Mouse (Mus musculus) adrenal gland, postnatal 36 days (tissue): Measurements from ENCODE around the gene Rxrb. TPM values are rescaled to one million over a fixed set of nuclear protein-coding genes. Genes with fewer than 3 reads are reported as not detected.
"Not testable (repeated sequence)": the region's sequence is repeated elsewhere in the genome, so short reads cannot be mapped to it uniquely, and the experiment has no call there.

Experiments used
- DNase-seq, 2 experiments: peaks; one replicate each; pipeline ENCODE4 v3.0.0; 2021; ENCODE audit warnings: mixed read lengths in 1 of 2
- long read RNA-seq, 2 experiments: library from polyadenylated mRNA; stranded (forward); transcript quantifications; one replicate each; pipeline ENCODE4 v2.0.0; 2021; ENCODE audit warnings: borderline sequencing depth in 2 of 2
- total RNA-seq, 2 experiments: library from RNA; stranded (reverse); gene quantifications; 2 replicates each; pipeline ENCODE4 v1.2.3; 2021

Rxrb gene
- total RNA-seq = 10 to 100 TPM; 53.5 to 55.7 TPM
- long read RNA-seq, experiment 1, transcript Rxrb-207 (10 exons, 2,577 nt) = major isoform, 50 of 150 reads
- long read RNA-seq, experiment 1, transcript Rxrb-203 (10 exons, 2,502 nt) = minor isoform, 12 of 150 reads
- long read RNA-seq, experiment 1, transcript Rxrb-202 (10 exons, 2,283 nt) = minor isoform, 16 of 150 reads
- long read RNA-seq, experiment 1, transcript Rxrb-201 (10 exons, 2,627 nt) = minor isoform, 32 of 150 reads
- long read RNA-seq, experiment 1, partial matches to known transcripts = 11 of 150 reads
- long read RNA-seq, experiment 1, other reads (novel, unspliced or antisense) = 18 of 150 reads
- long read RNA-seq, experiment 2, transcript Rxrb-202 (10 exons, 2,283 nt) = minor isoform, 7 of 60 reads
- long read RNA-seq, experiment 2, transcript Rxrb-204 (1 exons, 939 nt) = minor isoform, 6 of 60 reads
- long read RNA-seq, experiment 2, transcript Rxrb-207 (10 exons, 2,577 nt) = major isoform, 19 of 60 reads
- long read RNA-seq, experiment 2, transcript Rxrb-201 (10 exons, 2,627 nt) = minor isoform, 11 of 60 reads
- long read RNA-seq, experiment 2, partial matches to known transcripts = 12 of 60 reads
- long read RNA-seq, experiment 2, other reads (novel, unspliced or antisense) = 3 of 60 reads

DNA sequence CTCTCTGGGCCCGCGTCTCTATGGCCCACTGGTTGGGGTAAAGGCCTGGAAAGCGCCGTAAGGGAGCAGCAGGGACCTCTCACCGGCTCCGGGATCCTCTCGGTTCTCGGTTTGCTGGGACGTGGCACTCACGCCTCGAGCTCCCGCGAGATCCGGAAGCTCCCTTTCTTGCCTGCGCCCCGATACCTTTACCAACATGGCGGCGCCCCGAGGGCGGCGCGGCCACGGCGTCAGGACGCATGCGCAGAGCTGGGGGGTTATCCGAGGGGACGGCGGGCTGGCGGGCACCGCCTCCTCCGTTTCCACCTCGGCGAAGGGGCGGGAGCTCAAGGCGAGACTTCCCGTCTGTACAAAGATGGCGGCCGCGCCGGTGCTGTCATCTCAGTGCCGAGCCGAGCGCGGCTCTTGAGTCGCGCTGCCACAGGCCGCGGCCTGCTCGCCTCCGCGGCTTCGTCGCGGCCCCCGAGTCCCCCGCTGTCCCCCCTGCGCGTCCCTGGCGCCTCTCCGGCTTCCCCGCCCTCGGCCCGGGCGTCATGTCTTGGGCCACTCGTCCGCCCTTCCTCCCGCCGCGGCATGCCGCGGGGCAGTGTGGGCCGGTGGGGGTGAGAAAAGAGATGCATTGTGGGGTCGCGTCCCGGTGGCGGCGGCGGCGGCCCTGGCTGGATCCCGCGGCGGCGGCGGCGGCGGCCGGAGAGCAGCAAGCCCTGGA, at the start of gene Rxrb, which contains the start of gene Slc39a7:
TSS of gene Rxrb (plus strand) at position 348 of the 709 bp plus-strand sequence.
TSS of gene Slc39a7 (minus strand) at position 218 of the 709 bp plus-strand sequence.
- peak; percentile 99 for DNase-seq

DNA sequence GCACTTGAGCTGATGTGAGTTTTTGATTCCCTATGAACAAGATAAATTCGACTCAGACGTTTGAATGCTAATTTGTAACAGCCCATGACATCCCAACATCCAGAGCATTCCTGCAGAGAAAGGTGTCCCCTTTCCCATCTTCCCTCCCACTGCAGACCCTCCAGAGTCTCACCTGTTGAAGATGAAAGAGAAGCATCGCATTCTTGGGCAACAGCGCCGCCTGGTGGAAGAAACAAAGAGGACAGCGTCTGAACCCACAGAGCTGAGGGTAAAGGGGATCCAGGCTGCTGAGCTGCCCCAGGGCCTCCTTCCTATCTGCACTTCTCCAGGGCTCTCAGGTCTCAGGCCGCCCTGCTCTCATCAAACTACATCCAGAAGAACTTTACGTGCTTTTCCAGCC, 49.5 kb upstream of the Rxrb start:
- DNase-seq = peak; percentile 67 to 69

DNA sequence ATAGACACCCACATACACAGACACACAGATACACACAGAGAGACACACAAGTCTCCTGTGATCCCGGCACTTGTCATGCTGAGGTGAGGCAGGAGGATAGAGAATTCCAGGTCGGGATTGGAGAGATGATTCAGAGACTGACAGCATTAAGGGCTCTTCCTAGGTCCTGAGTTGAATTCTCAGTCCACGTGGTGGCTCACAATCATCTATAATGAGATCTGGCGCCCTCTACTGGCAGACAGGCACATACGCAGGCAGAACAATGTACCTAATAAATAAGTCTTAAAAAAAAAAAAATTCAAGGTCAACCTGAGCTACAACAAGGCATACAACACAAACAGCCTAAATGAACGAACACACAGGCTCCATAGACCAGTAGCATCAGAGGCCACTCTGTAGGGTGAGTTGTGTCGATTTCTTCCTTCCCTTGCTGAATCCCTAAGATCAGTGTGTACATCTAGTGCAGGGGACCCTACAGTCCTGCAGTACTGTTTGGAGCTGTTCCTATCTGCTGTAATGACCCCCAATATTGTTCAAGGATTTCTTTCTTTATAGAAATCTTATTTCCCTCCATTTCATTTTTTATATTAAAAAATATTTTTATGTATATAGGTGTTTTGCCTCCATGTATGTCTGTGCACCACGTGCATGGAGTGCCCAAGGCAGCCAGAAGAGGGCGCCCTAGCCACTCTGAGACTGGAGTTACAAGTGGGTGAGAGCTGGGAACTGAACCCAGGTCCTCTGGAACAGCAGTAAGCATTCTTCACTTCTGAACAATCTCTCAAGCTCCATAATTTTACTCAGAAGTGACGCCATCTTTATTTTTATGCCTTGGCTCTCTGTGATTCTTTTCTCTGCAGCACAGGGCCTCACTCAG, 39.6 kb upstream of the Rxrb start:
- peak; percentile 61 to 69 for DNase-seq

DNA sequence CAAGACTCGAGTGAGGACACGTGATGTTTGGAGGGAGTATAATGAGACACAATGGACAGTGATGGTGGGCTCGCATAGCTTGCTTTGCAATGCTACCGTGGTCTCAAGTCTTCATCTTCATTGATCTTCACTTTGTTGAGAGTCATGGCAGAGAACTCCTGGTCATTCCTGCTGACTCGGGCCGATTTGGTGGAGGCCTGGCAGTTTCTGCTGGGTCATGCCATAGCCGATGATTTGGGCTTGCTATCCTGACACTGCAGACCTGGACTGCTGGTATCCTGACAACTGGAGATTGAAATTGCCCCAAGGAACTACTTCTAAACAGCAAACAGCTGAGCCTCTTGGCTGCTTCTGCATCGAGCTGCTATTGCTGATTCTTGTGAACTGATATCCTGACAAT, 36.7 kb upstream of the Rxrb start:
- DNase-seq = no peak

DNA sequence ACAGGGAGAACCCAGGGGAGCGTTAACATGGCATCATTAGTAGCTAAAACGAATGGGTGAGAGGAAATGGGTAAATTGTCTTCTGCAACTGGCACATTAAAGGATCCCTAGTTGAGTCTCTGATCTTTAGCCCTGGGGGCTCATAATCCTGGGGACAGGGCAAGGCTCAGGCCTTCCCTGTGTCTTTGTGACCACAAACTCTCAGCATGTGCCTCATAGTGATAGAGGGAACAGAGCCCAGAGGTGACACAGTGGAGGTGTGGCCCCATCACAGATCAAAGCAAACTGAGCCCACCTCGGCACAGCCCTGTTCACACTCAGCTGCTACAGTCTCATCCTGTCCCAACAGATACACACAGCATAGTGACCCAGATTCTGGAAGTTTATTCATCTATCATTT, 36.0 kb upstream of the Rxrb start:
- DNase-seq = no peak

DNA sequence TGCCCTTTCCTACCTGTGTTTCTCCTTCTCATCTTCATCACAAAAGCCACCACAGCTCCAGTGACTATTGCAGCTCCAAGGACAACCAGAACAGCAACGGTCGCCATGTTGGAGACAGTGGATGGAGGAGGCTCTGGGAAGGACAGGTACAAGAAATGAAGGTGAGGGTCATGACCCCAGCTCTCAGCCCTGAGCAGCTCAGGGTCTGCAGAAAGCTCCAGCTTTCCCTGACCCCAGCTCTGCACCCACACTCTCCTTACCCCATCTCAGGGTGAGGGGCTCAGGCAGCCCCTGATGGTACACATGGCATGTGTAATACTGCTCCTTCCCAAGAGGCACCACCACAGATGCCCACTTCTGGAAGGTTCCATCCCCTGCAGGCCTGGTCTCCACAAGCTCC, 34.6 kb upstream of the Rxrb start:
- not testable (repeated sequence) for DNase-seq

DNA sequence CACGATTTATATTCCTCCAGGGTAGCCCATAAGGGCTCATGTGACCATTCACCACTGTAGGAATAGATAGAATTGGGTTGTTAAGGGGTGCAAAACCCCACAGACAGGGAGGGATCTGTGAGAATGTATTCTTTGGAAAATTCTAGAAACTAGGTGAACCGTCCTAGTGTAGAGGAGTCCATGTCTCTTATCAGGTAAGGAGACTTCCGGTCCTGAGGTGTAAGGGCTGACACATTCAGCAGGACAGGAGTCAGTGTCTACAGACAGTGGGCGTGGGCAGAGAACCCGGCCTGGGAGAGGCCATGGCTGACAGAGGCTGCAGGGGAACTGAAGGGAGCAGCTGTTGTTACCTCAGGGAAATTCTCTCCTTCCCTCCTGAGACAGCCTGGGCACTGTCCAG, 32.9 kb upstream of the Rxrb start:
- DNase-seq = not testable (repeated sequence)

DNA sequence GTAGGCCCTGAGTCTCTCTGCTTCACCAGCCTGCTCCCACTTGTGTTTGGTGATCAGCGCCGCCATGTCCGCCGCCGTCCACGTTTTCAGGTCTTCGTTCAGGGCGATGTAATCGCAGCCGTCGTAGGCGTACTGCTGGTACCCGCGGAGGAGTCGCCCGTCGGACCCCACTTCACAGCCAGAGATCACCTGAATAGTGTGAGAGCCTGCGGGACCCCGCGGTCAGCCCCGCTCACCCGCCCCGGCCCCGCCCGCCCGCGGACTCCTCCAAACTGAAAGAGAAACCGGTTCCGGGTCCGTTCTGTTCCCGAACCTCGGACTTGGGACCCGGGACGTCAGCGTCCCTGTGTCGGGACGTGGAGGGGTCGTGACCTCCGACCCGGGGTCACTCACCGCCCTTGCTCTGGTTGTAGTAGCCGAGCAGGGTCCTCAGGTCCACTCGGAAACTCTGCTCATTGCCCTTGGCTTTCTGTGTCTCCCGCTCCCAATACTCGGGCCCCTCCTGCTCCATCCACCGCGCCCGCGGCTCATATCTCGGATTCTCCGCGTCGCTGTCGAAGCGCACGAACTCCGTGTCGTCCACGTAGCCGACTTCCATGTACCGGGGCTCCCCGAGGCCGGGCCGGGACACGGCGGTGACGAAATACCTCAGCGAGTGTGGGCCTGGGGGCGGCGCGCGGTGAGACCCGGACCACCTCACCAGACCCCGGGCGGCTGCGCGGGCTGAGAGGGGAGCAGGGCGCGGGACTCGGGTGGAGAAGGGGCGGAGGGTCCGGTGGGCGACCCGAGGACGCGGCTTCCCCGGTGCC, 32.1 kb upstream of the Rxrb start:
- peak; percentile 40 to 61 for DNase-seq

DNA sequence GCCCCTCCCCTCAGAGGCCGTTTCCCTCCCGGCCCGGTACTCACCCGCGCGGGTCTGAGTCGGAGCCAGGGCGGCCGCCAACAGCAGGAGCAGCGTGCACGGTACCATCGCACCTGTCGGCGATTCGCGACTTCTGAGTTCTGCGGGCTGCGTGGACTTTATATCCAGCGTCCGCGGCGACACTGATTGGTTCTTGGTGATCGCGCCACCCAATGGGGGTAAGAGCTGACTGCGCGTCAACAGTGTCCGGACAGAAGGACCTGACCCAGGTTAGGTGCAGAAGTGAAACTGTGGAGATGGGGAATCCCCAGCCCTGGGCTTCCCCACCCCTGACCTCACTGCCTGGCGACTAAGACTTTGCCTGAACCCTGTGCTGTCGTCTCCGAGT, 31.5 kb upstream of the Rxrb start, which contains the start of gene H2-K1:
TSS of gene H2-K1 (minus strand) at position 198 of the 388 bp plus-strand sequence.
- peak; percentile 93 to 94 for DNase-seq

DNA sequence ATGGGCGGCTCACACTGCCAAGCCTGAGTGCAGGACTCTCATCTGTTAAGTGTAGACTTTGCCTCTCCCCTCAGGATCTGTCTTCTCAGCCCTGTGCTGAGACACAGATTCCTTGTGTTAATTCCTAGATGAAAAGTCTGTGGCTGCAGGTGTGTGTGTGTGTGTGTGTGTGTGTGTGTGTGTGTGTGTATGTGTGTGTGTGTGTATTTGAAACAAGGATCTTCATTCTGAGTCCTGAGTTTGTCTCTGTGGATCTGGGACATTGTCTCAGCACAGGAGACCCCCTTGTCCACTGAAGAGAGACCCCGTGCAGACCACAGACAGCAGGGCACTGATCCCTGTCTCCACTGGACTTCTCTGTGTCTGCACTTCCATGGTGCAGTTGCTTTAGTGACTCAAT, 30.8 kb upstream of the Rxrb start:
- DNase-seq = not testable (repeated sequence)

DNA sequence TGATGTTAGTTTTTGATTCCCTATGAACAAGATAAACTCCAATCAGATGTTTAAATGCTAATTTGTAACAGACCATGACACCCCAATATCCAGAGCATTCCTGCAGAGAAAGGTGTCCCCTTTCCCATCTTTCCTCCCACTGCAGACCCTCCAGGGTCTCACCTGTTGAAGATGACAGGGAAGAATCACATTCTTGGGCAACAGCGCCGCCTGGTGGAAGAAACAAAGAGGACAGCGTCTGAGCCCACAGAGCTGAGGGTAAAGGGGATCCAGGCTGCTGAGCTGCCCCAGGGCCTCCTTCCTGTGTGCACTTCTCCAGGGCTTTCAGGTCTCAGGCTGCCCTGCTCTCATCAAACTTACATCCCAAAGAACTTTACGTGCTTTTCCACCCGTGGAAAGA, 28.2 kb upstream of the Rxrb start:
- DNase-seq = peak; percentile 33 to 49

DNA sequence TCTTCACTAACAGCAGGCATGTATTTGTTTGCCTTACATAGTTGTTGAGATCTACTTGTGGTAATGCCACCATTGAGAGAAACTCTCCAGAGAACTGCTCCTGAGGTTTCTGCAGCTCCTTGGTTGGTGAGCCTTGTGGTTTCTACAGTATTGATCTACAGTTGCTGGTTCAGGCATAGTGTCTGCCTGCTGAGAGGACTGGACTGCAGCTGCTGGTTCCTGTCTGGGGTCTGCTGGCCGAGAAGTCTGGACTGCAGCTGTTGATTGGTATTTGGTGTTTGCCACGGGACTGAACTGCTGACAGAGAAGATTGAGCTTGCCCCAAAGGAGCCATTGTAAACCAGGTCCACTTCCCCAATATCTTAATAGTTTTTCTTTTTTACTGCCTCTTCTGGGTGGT, 25.0 kb upstream of the Rxrb start:
- DNase-seq = no peak

DNA sequence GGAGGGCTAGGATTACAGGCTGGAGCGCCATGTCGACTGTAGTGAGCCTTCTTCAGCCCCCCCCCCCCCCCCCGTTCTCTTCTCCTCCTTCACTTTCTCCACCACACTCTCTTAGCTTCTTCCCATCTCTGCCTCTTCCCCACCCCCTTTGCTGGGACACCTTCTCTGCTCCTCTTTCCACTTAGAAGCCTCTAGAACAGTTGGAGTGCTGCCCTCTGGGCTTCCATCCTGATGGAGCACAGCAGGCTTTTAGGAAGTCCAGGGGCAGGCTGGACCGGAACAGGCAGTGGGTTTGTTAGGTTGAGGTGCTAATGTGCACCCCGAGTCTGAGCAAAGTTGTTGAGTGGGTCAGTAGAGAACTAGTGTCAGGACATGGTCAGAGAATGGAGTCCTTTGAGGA, 21.5 kb upstream of the Rxrb start:
- no peak for DNase-seq

DNA sequence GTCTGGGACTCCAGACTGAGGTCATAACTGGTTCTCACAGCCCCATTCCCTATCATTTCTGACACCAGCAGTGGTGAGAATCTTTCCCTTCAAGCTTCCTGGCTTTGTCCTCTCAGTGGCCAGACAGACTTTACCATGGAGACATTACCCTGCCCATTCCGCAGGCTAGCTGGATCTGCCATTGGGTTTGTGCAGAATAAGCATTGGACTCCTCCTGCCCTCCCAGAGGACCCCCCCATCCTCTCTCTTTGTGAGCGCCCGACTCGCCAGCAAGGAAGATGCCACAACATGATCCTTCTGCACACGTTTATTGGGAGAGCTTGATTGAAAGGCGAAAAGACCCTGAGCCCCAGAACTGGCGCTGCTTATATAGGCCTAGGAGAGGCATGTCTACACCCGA, 18.2 kb upstream of the Rxrb start:
- DNase-seq = no peak

DNA sequence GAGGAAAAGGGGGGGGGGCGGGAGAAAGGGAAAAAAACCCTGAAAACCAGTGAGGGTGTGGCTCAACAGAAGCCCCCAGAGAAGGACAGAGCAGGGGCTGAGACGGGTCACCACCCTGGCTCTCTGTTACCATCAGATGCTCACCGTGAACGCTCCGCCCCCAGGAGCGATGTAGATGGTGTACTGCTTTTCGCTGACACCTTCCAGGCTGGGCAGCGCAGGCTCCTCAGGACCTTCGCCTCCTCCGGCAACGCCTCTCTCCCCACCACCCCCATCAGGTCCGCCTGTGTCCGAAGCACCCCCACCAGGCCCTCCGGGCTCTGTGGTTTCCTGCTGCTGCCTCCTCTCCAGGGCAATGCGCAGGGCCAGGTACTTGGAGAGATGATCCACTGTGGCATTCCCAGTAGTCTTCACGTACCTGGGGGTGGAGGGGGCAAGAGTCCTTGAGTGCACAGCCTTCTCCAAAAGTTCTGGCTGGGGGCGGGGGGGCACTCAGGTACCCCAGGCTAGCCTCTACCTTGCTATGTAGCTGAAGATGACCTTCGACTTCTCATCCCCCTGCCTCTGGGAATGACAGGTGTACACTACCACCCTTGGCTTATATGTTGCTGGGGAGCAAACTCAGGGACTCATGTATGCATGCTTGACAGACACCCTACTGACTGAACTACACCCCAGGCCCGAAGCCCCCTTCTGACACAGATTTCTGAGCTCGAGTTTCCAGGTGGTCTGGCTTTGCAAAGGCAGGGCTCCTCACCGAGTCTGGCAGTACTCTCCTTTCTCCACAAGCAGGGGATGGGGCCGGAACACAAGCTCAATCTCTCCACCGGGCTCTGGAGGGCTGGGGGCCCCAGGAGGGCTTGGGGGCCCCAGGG, 9.8 kb upstream of the Rxrb start:
- DNase-seq = peak in 1 of 2 experiments; percentile 14

DNA sequence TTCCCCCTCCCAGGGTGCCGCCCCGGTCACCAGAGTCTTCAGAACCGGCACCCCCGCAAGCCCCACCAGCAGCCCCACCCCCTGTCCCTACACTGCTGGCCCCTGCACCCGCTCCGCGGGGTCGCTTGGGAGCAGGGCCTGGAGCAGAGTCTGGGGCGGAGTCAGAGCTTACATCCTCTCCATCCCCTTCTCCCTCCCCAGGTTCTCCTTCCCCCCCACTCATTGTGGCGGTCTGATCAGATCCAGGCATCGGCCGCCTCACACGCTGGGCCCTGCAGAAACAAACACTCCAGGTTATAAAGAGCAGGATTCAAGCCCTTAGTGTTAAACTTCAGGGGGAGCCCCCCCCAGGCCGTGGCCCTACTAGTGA, 9.2 kb upstream of the Rxrb start:
- DNase-seq = no peak

DNA sequence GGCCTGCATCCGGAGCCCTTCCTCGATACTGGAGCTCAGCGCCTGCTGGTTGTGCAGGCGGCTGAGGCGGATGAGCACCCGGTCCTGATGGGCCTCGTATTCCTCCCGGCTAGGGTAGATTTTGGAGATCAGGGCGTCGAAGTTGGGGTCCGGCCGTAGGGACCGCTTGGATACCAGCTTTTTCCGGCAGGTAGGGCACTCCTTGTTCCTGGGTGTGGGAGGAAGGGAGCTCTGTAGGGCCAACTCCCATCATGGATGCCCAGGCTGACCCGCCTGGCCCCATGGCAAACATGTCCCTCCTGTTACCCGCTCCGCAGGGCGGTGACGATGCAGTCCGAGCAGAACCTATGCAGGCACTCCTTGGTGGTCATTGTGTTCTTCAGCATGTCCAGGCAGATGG, 8.6 kb upstream of the Rxrb start:
- DNase-seq = no peak

DNA sequence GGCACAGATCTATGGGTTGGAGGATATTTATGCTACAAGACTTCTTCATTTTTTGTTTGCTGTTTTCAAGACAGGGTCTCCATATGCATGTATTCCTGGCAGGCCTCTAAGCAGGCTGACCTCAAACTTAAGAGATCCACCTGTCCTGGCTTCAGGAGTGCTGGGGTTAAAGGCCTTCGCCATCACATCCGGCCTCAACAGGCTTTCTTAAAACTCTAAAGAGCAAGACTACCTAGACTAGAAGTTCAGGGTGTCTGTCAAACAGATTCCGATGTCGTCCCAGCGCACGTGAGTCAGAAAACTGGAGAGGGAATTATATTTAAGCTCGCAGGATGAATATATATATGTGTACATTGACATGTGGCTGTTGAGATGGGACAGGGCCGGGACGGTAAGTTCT, 7.9 kb upstream of the Rxrb start:
- DNase-seq = no peak

DNA sequence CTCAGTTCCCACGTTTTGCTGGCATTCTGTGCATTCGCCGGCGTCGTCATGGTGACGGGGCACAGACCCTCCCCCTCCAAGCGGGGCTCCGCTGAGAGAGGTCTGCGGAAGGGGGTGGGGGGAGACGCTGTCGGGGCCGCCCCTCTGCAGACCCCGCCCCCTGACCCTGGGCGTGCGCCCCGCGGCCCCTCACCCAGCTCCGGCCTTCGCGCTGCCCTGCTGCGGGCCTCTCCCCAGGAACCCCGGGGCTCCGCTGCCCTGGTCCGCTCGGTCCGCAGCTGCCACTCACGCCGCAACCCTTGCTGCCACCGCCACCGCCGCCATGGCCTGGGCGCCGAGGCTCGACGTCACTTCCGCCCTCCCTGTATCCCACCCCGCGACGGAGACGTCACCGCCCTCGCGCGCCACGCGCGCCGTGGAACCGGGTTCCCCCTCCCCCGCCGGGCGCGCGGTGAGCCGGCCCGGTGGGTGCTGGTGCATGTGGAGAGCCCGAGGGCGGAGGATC, 7.2 kb upstream of the Rxrb start, which contains the start of gene Ring1:
TSS of gene Ring1 (minus strand) at position 364 of the 505 bp plus-strand sequence.
- DNase-seq = peak; percentile 89 to 93
